Mouse (Mus musculus) kidney, adult 2 months (tissue): ENCODE results near the gene Gmds. TPM values are rescaled to one million over a fixed set of nuclear protein-coding genes. Genes with fewer than 3 reads are reported as not detected.

Source experiments
- DNase-seq: peaks from one replicate; pipeline ENCODE4 v3.0.0; 2021
- H3K27ac ChIP-seq: fragments of 200-500 bp; 2 replicates; pipeline ENCODE4 v1.5.1; 2012; ENCODE audit warnings: low read depth, low read length, control low read depth, inconsistent platforms; ENCODE audit not compliant: insufficient read depth
- H3K27me3 ChIP-seq: fragments of 200-500 bp; replicated peaks from 2 replicates; pipeline ENCODE4 v1.6.1; 2012; ENCODE audit warnings: mild to moderate bottlenecking, moderate library complexity, low read length, inconsistent platforms; ENCODE audit not compliant: control insufficient read depth, insufficient read depth
- H3K36me3 ChIP-seq: fragments of 200-500 bp; 2 replicates; pipeline ENCODE4 v1.6.1; 2012; ENCODE audit warnings: mild to moderate bottlenecking, moderate library complexity, low read length, inconsistent platforms; ENCODE audit not compliant: control insufficient read depth, insufficient read depth
- H3K4me1 ChIP-seq: fragments of 200-500 bp; 2 replicates; pipeline ENCODE4 v1.6.1; 2011; ENCODE audit warnings: low read length; ENCODE audit not compliant: control insufficient read depth, insufficient read depth
- H3K4me3 ChIP-seq: fragments of 200-500 bp; 2 replicates; pipeline ENCODE4 v1.5.1; 2011; ENCODE audit warnings: mild to moderate bottlenecking, low read depth, low read length, control low read depth; ENCODE audit not compliant: insufficient read depth
- CTCF ChIP-seq: fragments of 200-500 bp; conservative IDR thresholded peaks from 2 replicates; pipeline ENCODE4 v1.5.1; 2011; ENCODE audit warnings: low read depth, mild to moderate bottlenecking, control low read depth, low read length, moderate library complexity, mixed read lengths; ENCODE audit not compliant: insufficient read depth, insufficient read length
- POLR2A ChIP-seq: fragments of 200-500 bp; IDR thresholded peaks from one replicate; pipeline ENCODE4 v1.6.1; 2011; ENCODE audit warnings: low read depth, low read length, control low read depth
- WGBS: fragments of 180-500 bp; shearing (Covaris S2); methylation state at CpG from one replicate; pipeline ENCODE4 v1.1.7; 2018; 5-methylcytosine and 5-hydroxymethylcytosine counted together
- polyA plus RNA-seq: library from polyadenylated mRNA; depleted of rRNA; stranded (reverse); fragments of >200 nt; gene quantifications from 2 replicates; pipeline ENCODE4 v1.2.3, GENCODE M21; 2012

Gmds gene
- polyA plus RNA-seq, 1 experiment = 15.7 TPM

DNA sequence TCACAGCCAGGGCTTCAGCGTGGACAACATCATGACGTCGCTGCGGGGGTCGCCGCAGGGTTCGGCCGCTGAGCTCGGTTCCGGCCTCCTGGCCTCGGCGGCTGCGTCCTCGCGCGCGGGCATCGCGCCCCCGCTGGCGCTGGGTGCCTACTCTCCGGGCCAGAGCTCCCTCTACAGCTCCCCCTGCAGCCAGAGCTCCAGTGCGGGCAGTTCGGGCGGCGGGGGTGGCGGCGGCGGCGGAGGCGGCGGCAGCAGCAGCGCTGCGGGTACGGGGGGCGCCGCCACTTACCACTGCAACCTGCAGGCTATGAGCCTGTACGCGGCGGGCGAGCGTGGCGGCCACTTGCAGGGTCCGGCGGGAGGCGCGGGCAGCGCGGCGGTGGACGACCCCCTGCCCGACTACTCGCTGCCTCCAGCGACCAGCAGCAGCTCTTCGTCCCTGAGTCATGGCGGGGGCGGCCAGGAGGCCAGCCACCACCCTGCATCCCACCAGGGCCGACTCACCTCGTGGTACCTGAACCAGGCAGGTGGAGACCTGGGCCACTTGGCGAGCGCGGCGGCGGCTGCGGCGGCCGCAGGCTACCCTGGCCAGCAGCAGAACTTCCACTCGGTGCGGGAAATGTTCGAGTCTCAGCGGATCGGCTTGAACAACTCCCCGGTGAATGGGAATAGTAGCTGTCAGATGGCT, 530.3 kb downstream of the Gmds start:
- no peak for TF ChIP-seq POLR2A
- TF ChIP-seq CTCF = no peak
- no peaks in the 10 kb centered on the region for H3K4me1 ChIP-seq
- H3K4me3 ChIP-seq = peak overlapping the region; percentile 75
- under 1% methylated on average over 71 of the region's 73 CpGs for WGBS
- no peaks in the 10 kb centered on the region for H3K36me3 ChIP-seq
- H3K27me3 ChIP-seq = peaks cover 5% of the 10 kb centered on the region; the same call in 1 of the 2 replicates
- peak; percentile 59 for DNase-seq
- peak overlapping the region; percentile 24; the same call in 1 of the 2 replicates for H3K27ac ChIP-seq

DNA sequence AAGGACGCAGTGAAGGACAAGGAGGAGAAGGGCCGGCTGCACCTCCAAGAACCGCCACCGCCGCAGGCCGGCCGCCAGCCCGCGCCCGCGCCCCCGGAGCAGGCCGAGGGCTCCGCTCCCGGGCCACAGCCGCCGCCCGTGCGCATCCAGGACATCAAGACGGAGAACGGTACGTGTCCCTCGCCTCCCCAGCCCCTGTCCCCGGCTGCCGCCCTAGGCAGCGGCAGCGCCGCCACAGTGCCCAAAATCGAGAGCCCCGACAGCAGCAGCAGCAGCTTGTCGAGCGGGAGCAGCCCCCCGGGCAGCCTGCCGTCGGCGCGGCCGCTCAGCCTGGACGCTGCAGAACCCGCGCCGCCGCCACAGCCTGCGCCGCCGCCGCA, 530.8 kb downstream of the Gmds start:
- Histone ChIP-seq H3K4me3 (peak overlapping the region; percentile 75), H3K36me3 (no peaks in the 10 kb centered on the region), H3K27me3 (peaks cover 5% of the 10 kb centered on the region; the same call in 1 of the 2 replicates), H3K4me1 (no peaks in the 10 kb centered on the region), H3K27ac (peak overlapping the region; percentile 7)
- DNase-seq = no peak
- TF ChIP-seq POLR2A (no peak), CTCF (no peak)
- WGBS = 1% methylated on average over 46 of the region's 47 CpGs

DNA sequence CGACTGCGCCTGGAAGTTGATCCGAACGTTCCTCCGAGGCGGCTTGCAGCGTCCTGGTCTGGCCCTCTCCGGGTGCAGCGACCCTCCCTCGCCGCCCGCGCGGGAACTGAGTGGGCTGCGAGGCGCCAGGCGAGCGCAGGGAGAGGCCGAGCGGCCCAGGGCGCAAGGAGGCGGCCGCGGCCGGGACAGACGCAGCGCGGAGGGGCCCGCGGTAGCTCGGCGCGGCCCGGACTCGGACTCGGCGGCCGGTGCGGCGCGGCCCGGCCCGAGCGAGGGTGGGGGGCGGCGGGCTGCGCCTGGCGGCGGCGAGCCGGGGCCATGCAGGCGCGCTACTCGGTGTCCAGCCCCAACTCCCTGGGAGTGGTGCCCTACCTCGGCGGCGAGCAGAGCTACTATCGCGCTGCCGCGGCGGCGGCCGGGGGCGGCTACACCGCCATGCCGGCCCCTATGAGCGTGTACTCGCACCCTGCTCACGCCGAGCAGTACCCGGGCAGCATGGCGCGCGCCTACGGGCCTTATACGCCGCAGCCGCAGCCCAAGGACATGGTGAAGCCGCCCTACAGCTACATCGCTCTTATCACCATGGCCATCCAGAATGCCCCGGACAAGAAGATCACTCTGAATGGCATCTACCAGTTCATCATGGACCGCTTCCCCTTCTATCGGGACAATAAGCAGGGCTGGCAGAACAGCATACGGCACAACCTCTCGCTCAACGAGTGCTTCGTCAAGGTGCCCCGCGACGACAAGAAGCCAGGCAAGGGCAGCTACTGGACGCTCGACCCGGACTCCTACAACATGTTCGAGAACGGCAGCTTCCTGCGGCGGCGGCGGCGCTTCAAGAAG, 531.4 kb downstream of the Gmds start:
- TF ChIP-seq CTCF = no peak
- no peak for TF ChIP-seq POLR2A
- under 1% methylated on average over 92 of the region's 101 CpGs for WGBS
- Histone ChIP-seq H3K4me3 (peak overlapping the region; percentile 75), H3K4me1 (no peaks in the 10 kb centered on the region), H3K27me3 (peaks cover 5% of the 10 kb centered on the region; the same call in 1 of the 2 replicates), H3K27ac (peak overlapping the region; percentile 7), H3K36me3 (no peaks in the 10 kb centered on the region)
- DNase-seq = peak; percentile 43

DNA sequence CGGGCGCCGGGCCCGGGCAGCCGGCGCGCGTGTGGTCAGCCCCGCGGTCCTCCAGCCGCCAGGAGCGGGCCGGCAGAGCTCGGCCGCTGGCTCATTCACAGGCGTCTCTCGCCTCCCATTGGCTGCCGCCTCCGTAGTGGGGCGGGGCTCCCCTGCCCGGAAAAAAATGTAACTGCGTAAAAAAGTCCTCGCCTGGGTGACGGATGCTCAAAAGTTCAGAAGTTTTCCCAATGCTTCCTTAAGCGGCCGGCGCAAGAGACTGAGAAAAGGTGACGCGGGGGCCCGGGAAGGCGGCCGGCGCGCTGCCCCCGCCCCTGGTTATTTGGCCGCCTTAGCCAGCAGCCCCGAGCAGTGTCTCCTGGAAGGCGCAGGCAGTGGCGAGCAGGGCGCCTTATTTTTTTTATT, 532.1 kb downstream of the Gmds start, which contains the start of gene Foxc1:
Foxc1 (plus strand) TSS at position 206 of the 405 bp plus-strand sequence.
- H3K4me1 ChIP-seq = no peaks in the 10 kb centered on the region
- no peak for TF ChIP-seq POLR2A
- TF ChIP-seq CTCF = no peak
- H3K27ac ChIP-seq = peak within 1 kb of the TSS; percentile 65
- peak; percentile 95 for DNase-seq
- WGBS = under 1% methylated on average over 39 of the region's 40 CpGs
- H3K27me3 ChIP-seq = peaks cover 5% of the 10 kb centered on the region; the same call in 1 of the 2 replicates
- H3K36me3 ChIP-seq = no peaks in the 10 kb centered on the region
- H3K4me3 ChIP-seq = peak within 1 kb of the TSS; percentile 75

- peak overlapping the region; percentile 75 for H3K4me3 ChIP-seq
- peaks cover 5% of the 10 kb centered on the region; the same call in 1 of the 2 replicates for H3K27me3 ChIP-seq
- H3K36me3 ChIP-seq = no peaks in the 10 kb centered on the region
- H3K4me1 ChIP-seq = no peaks in the 10 kb centered on the region
- H3K27ac ChIP-seq = peak overlapping the region; percentile 65
- TF ChIP-seq CTCF = no peak
- WGBS = 12% methylated on average over 33 of the region's 34 CpGs
- DNase-seq = no peak
Observed at GRCm38 (mm10) chr13:31805831-31806427, 532.6 kb downstream of the Gmds start.

DNA sequence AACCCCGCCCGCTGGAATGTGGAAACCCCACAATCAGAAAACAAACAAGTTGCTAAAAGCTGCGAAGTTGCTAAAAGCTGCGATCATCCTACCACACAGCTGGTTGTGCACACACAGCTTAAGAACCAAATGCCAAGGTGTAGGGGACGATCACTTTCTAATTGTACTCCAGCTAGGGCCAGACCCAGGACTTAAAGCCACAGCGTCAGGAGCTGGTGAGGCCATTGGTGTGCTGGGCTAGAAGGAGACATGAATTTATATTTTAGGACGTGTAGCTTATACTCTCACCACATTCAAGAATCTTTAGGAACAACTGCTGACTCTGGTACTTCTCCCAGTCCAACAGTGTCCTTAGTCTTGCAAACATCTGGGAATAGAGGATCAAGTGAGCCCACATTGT, 534.0 kb downstream of the Gmds start:
- TF ChIP-seq POLR2A = no peak
- TF ChIP-seq CTCF = no peak
- Histone ChIP-seq H3K4me3 (no peak overlapping the region), H3K36me3 (no peaks in the 10 kb centered on the region), H3K27me3 (peaks cover 5% of the 10 kb centered on the region; the same call in 1 of the 2 replicates), H3K4me1 (no peaks in the 10 kb centered on the region), H3K27ac (no peak overlapping the region)
- DNase-seq = no peak
- 51% methylated on average over 7 of the region's 7 CpGs for WGBS
